Mouse (Mus musculus) thymus, postnatal 36 days (tissue): ENCODE measurements around the gene Dnajc7.
"Not testable (repeated sequence)": the region's sequence is repeated elsewhere in the genome, so short reads cannot be mapped to it uniquely, and the experiment has no call there.

ENCODE experiments used
- DNase-seq, 2 experiments: peaks; one replicate each; pipeline ENCODE4 v3.0.0; 2022; ENCODE audit warnings: mixed read lengths in 2 of 2

Dnajc7 gene

DNA sequence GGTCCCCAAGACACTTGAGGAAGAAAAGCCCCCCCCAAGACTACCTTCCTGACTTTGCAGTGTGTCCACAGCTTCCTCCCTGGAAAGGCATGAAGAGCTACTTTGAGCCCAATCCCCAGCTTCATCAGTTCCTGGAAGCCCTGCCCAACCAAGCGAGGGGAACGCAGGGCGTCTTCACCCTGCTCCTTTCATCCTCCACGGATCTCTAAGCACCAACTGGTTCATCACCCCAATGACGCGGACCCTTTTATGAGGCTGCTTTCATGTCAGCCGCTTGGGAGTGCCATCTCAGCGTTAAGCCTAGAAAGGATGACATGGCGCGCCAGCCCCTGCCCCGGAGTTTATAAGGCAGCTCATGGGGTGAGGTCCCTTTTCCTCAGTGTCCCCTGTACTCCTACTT is at the start of gene Dnajc7:
TSS of gene Dnajc7 (minus strand) at position 187 of the 400 bp plus-strand sequence.
- DNase-seq, result peak in 1 of 2 experiments; percentile 65

DNA sequence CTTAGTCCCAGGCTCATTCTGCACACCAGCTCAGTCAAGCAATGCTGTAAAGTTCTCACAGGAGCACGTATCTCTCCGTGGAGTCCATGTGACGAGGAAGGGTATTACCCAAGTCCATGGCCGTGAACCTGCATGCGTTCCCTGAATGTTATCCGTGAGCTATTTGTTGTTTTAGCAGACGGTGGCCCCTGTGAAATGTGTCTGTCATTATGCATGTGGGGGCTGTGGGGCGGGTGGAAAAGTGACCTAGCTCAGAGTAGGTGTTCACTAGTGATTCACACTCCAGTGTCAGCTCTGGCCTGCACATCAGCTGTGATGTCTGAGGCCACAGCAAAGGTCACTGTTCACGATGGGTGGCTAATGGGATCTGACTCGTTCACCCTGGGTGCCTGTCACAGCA is 39.8 kb upstream of the Dnajc7 start:
- DNase-seq, result no peak

DNA sequence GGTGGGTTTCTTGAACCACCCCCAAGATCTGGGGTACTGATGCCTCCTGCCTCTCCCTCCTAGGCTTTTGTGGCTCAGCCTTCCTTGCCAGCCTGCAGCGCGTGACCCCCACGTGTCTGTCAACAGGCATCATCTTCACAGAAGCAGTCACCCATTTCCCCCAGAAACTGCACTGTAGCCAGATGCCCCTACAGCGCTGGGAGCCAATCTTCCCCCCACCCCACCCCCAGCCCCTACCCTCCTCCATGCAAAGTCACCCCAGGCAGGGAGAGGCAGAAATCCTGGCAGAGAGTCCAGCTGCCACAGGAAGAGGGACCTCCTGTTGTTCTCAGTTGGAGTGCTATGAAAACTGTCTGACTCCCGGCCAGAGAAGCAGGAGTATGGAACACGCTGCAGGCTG is 36.5 kb upstream of the Dnajc7 start:
- DNase-seq, result no peak

DNA sequence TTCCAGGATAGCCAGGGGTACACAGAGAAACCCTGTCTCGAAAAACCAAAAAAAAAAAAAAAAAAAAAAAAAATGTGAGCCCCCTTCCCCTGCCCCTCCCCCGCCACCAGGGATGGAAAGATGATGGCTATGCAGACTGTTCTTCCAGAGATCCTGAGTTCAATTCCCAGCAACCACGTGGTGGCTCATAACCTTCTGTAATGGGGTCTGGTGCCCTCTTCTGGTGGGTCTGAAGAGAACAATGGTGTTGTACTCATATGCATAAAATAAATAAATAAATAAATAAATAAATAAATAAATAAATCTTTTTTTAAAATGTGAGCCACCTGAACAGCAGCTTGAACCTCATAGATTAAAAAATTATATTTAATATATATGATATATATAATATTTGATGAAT is 35.6 kb upstream of the Dnajc7 start:
- DNase-seq, result not testable (repeated sequence)

DNA sequence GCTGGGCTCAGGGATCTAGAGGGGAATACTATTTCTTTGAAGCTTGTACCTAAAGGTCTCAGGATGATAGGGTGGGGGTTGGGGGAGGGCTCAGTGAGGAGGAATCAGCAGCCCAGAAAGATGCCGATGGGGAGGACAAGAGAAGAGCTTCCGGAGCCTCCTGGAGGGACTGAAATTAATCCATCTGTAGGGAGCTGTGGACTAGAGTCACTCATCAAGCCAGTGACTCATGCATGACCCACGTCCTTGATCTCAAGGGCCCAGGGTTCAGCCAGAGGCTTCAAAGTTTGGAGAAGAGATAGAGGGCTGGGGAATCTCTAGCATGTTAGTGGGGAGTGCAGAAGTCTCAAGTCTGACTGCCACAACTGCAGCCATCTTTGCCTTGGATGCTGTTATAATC is 31.8 kb upstream of the Dnajc7 start:
- no peak for DNase-seq

DNA sequence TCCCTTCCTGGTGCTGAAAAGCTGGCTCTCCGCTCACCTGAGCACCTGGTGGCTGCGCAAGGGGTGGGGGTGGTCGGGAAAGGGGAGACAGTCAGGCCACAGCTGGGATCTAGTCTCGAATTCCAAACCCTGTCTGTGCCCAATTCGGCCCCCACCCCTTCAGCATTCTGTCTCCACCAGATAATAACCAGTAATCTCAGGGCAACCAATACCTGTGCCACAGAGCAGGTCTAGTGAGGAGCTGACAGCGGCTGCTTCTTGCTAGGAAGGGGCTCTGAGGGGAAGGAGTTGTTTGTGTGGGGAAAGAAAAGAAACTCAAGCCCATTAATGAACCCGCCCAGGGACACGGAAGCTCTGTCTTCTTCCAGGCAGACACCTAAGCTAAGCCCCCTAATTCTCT is 31.2 kb upstream of the Dnajc7 start:
- DNase-seq, result no peak

DNA sequence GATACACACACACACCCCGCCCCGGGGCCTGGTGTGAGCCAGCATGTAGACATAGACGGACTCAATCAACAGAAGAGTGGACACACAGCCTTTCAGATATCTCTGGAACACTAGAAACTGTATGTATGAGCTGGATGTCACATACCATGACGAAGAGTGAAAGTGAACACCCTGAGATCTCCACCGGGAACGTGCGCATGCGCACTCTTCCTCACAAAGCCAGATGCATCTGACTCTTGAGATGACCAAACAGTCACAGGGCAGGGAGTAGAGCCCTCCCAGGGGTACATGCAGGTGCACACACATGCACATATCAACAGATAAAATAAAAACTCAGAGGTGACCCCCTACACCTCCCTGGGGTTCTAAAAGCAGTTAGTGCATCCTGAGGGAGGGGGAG is 28.4 kb upstream of the Dnajc7 start:
- no peak for DNase-seq

DNA sequence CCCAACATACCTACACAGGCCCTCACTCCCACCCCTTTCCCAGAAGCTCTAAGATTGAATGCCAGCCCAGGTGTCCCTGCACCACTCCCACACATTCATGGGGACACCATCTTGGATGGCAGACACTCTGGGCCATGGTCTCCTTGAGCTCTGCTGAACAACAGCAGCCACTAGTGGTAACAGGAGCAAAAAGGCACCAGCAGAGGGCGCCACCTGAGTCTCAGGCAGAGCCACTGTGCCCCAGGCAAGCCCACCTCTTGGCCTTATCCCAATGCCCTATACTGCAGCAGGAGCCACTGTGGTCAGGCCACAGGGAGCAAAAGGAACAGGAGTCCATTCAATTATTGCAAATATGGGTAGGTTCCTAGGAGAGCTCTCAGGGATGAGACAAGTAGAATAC is 26.3 kb upstream of the Dnajc7 start:
- peak; percentile 62 to 70 for DNase-seq

DNA sequence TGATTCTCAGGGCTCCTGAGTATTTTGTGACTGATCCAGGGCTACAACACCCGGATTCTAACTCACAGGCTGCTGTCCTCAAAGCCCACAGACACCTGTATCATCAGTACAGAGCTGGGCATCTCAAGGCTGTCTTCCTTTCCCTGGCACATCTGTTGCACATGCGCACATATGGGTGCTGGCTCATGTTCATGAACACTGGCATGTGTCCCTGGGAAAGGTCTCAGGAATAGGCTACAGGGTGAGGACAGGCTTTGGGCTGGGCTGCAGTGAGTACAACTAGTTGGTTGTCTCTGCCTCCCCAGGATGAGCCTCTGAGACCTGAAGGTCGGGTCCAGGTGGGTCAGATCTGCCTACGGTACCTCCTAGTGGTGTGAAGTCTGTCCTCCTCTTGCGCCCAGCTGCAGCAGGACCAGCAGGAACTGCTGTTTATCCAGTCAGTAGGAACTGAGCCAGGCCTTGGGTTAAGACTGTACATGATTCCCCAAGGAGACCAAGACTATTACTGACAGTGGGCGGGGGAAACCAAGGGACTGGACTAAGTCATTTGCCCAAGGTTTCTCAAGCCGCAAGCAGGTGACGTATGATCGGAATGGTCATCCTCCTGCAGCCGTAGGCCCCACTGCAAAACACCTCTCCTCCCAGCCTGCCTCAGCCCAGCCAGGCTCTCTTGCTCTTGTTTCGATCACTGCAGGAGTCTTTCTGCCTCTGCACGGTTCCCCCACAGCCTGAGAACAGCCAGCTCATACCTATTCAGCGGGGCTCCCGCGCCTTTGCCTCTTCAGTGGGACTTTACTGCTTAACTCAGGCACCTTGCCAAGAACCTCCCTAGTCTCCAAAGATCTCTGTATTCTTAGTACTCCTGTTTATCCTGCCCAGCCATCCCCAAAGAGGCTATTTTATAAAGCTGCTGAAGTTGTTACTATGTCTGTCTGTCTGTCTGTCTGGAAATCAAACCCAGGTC is 23.9 kb upstream of the Dnajc7 start:
- no peak for DNase-seq

DNA sequence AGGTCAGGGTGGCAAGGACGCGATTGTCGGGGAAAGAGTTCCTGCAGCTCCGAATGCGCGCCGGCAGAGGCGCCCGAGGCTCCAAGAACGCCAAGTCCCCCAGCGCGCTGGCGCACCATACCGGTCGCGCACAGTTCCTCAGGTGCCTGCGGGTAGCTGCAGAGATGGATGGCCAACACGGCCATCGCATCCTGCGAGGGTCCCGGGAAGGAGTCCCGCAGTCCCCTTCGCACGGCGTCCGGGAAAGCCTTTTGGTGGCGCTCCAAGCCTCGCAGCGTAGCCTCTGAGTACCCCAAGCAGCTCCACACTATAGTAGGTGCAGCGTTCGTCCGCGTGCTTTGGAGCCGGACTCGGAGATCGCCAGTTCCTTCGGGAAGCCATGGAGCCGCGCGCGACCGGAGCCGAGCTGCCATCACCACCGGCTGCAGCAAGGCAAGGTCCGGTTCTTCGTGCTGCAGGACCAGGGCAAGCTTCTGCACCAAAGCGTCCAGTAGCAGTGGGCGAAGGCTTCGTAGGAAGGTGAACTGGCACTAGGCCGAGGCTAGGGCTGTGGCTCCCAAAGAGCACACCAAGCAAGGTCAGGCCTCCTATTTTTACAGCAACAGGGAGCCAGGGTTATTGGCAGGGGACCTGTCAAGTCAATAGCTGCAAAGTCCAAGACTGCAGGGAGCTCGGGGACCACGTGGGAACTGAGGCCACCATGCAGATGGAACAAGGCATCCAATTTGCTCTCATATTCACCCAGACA is 20.4 kb upstream of the Dnajc7 start:
- peak; percentile 17 to 19 for DNase-seq

DNA sequence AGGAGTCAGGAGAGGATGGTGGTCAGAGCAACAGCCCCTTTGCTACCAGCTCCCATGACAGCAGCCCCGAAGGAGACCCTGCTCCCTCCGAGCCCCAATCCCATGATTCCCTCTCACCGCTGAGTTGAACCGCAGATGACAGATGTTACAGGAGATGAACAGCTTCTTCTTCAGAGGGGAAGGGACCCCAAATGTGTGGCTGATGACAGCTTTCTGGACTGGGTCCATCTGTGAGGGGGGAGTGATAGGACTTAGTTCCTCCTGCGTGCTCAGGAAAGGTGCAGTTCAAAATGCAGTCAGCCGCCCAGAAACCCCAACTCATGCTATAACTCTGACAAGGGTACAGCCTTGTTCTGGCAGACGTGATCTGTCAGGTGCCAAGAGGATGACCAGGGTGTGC is 14.6 kb upstream of the Dnajc7 start:
- DNase-seq, result no peak

DNA sequence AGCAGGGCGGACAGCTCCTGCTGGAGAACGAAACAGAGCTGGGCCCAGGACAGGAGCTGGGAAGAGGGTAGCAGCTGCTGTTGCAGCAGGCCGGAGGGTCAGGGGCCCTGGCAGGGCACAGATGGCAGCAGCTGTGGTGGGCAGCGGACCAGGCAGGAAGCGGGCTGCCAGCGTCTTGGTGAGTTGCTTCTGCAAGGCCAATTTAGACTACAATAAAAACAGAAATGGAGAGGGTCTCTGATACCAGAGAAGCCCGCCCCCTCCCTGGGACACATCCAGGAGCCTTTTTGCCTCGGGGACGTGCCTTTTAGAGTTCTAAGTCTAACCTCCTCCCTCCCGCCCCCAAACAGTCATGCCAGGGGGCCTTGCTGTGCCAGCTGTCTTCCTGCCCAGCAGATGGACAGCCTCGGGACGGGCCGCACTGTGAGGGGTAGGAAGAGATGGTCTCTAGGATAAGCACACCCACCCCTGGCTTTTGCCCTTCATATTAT is 8.9 kb upstream of the Dnajc7 start:
- no peak for DNase-seq

DNA sequence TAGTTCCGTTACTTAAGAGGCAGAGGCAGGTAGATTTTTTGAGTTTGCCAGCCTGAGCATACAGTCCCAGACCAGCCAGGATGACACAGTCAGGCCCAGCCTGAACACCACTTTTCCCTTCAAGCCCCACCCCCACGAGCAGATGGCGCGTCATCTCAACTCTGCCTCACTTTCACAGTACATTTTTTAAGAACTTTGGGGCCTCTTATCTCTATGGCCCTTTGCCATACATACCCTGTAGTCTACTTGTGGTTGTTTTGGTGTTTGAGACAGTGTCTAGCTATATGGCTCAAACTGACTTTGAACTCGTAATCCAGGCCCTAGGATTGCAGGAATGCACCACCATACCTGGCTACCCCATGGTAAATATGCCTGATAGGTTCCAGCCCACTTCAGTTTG is 8.1 kb upstream of the Dnajc7 start:
- DNase-seq, result no peak

DNA sequence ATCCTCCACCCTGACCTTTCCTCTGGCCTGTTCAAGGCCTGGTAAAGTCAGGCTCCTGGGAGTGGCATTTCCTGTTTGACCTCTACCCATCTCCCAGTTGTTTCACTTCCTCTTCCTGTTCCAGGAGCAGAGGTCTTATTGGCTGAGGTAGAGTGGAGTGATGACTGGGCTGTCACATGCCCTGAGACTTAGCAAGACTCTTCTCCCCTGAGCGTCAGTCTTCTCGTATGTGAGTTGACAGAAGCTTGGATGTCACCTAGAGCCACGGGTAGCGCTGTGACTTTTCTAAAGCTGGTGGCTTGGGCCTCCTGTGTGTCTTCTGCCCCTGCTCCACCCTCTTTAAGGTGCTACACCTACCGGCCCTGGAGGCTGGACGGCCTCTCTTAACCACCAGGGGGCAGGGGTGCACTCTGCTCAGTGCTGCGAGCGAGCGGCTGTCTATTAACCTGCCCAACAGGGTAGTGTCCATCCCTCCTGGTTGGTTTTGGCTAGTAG is 6.8 kb upstream of the Dnajc7 start:
- DNase-seq, result peak; percentile 70 to 72

DNA sequence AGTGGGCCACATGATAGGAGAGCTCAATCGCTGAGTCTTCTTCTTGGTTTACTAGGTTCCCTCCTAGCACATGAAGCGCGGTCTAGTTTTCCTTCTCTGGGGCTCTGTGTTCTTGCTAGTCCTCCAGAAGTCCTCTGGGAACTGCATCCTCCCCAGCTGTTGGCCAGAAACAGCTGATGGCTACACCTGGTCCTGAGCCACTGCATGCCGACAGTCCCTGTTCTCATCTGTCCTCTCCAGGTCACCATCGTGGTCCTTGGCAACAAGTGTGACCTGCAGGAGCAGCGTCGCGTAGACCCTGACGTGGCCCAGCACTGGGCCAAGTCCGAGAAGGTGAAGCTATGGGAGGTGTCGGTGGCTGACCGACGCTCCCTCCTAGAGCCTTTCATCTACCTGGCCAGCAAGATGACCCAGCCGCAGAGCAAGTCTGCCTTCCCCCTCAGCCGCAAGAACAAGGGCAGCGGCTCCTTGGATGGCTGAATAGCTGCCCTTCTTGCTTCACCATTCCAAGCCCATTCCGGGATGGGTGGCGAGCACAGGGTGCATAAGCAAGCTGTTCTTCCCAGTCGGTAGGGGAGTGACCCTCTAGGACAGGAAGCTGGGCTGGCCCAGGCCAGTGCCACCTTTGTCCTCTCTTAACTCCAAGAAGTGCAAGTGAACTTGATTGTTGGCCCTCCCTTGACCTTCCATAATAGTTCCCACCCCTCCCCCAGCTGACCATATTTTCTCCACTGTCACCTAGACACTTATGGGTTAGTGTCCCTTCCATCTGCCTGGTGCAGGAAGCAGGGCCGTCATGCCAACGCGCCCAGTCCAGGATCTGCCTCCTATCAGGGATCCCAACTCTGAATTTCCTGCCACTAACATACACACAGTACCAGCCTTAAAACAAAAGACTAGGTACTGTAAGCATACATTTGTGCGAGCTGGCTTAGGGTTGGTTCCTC is 6.1 kb upstream of the Dnajc7 start:
- DNase-seq, result no peak

DNA sequence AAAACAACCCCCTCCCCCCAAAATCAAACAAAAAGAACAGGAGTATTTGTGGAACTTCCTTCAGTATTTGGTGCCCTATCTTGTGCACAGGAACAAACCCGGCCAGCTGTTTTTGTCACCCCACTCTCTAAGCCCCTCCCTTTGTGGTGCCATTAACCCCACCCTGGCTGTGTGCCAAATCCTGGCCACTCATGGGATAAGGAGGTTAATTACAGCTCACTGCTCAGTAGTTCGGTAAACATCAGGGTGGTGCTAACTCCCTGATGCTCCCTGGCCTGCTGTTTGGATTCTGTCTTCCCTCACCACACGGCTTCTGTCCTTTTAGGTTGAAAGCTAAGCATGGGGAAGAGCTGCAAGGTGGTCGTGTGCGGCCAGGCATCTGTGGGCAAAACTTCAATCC is 3.9 kb upstream of the Dnajc7 start:
- no peak for DNase-seq

DNA sequence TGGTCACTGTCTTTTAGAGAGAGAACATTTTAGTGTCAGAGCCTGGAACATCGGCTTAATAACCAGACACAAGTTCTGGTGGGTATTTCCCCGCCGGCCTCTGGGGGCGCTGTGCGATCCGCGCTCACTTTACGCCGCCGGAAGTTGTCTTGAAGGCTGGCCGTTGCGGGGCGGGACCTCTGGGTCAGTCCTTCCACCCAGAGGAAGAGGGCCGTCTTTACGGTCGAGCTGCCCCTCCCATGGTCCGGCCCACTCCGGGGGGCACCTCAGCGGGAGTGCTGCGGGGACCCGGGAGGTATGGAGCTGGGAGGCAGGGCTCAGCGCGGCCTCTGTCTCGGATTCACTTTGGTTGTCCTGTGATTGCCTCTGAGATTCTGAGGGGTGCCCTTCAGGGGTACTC is 2.7 kb upstream of the Dnajc7 start:
- peak; percentile 93 to 94 for DNase-seq

DNA sequence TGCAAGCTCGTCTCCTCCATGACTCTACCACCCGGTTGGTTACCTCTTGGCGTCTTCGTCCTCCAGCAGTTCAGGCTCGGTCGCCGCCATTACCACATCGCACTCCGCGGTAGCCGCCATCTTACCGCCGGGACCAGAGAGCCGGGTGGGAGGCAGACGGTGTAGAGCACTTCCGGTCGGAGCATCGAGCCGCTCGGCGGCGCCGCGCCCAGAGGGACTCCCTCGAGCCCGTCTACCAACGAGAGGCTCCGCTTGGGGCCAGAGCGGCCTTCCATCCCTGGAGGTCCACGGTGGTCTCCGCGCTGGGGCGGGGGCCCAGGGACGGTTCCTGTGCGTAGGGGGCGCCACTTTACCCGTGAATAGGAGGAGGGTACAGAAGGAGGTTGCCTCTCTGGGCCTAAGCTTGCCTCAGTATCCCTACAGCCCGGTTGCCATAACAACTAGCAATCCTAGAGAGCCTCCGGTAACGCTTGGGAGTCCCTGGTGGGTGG is 438 bp downstream of the Dnajc7 start:
- peak; percentile 97 to 98 for DNase-seq

DNA sequence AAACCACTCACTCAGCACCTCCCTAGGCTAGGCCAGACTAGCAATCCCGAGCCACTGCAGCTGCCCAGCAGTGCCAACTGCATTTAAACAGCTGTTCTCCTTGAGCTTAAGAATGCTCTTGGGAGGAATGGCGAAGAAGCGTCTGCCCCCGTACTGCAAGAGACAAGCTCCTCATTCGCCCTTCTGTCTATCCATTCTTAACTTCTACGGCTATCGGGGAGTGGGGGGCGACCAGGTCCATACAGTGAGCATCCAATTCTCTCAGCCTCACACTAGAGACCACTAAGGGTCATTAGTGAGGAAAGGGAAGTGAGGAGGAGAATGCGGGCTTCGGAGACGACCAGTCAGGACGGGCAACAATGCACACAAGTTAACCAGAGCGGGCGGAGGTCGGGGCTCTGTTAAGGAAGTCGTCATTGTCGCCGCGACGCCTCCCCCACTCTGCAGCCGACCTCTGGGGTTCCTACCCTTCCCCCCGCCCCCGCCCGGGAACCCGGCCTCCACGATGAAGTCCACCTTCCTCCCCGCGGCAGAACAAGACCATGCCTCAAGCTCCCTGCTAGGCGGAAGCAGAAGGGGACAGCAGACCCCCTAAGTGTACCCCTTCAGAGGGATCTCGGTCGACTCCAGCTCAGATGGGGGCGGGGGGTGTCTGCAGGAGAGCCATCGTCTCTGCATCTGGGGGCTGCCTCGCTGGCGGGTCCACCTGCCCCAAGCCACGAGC is 1.0 kb downstream of the Dnajc7 start, which contains the start of gene Nkiras2:
TSS of gene Nkiras2 (plus strand) at position 484 of the 724 bp plus-strand sequence.
- DNase-seq, result peak; percentile 79 to 84

DNA sequence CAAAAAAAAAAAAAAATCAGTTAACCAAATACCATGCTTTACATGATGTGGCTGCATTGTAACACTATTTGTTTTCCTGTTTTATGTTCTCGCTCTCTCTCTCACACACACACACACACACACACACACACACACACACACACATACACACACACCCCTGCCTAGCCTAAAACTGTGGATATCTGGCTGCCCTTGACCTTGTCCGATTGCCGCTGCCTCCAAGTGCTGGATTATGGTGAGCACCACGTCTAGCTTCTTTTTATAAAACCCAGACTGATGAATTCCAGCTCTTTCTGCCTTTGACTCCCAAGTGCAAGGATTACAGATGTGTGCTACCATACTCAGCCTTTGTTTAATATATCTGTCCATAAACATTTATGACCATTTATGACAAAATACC is 2.5 kb downstream of the Dnajc7 start:
- DNase-seq, result no peak

DNA sequence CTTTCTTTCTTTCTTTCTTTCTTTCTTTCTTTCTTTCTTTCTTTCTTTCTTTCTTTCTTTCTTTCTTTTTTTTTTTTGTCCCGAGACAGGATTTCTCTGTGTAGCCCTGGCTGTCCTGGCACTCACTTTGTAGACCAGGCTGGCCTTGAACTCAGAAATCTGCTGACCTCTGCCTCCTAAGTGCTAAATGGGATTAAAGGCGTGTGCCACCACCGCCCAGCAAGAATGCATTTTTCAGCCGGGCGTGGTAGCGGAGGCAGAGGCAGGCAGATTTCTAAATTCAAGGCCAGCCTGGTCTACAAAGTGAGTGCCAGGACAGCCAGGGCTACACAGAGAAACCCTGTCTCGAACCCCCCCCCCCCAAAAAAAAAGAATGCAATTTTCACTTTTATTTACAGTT is 3.1 kb downstream of the Dnajc7 start:
- DNase-seq, result not testable (repeated sequence)
